Mouse (Mus musculus): ENCODE data around the gene Slc29a1. TPM values are rescaled to one million over a fixed set of nuclear protein-coding genes. Genes with fewer than 3 reads are reported as not detected.

Gene Slc29a1
- polyA plus RNA-seq, 1 experiment from 2014 or later: 93.6 TPM

- DNase-seq (ENCODE audit: low spot score): no peak
- H3K4me2 ChIP-seq (ENCODE audit: low read length): no peak overlapping the region
These were observed 13.5 kb downstream of the Slc29a1 start for GRCm38 (mm10) chr17:45585725-45586448.

GRCm38 (mm10) chr17:45584939-45585678 is 14.3 kb downstream of the Slc29a1 start:
- no peaks in the 10 kb centered on the region for H3K27me3 ChIP-seq (ENCODE audit: insufficient read depth, low read length)
- H3K4me2 ChIP-seq (ENCODE audit: low read length): 0 out of 2 replicates have a peak overlapping the region, but pooled peaks have one; percentile 18
- no peaks in the 10 kb centered on the region for H3K9me3 ChIP-seq (replicated peaks; ENCODE audit: low read length)
- peak; percentile 57 for ATAC-seq (replicated peaks; ENCODE audit: low FRiP score, low read depth)
- peak overlapping the region; percentile 32; the same call in 1 of the 2 replicates for H3K9ac ChIP-seq (ENCODE audit: low read depth, low read length)
- H3K4me1 ChIP-seq (replicated peaks; ENCODE audit: insufficient read depth, low read length): peaks cover 21% of the 10 kb centered on the region
- peak; percentile 90 for TF ChIP-seq CTCF (IDR thresholded peaks at IDR 0.05; ENCODE audit: low read depth)
- H3K4me3 ChIP-seq (replicated peaks; ENCODE audit: low read depth, low read length): no peak overlapping the region
- peak; percentile 91 for DNase-seq (ENCODE audit: low spot score)
- WGBS: 17% methylated on average over 14 of the region's 14 CpGs
- H3K36me3 ChIP-seq (ENCODE audit: insufficient read depth, low read length): 0 out of 2 replicates have a peak, but pooled peaks cover 6% of the 10 kb centered on the region
- peak overlapping the region; percentile 87 for H3K27ac ChIP-seq

More at GRCm38 (mm10) chr17:45585725-45586448, 13.5 kb downstream of the Slc29a1 start:
- Histone ChIP-seq H3K9ac (ENCODE audit: low read depth, low read length) (0 out of 2 replicates have a peak overlapping the region, but pooled peaks have one; percentile 13), H3K27me3 (ENCODE audit: insufficient read depth, low read length) (no peaks in the 10 kb centered on the region), H3K36me3 (ENCODE audit: insufficient read depth, low read length) (0 out of 2 replicates have a peak, but pooled peaks cover 6% of the 10 kb centered on the region), H3K4me1 (replicated peaks; ENCODE audit: insufficient read depth, low read length) (peaks cover 20% of the 10 kb centered on the region), H3K27ac (peak overlapping the region; percentile 87), H3K9me3 (replicated peaks; ENCODE audit: low read length) (no peaks in the 10 kb centered on the region), H3K4me3 (replicated peaks; ENCODE audit: low read depth, low read length) (no peak overlapping the region)
- TF ChIP-seq CTCF (IDR thresholded peaks at IDR 0.05; ENCODE audit: low read depth): no peak
- ATAC-seq (replicated peaks; ENCODE audit: low FRiP score, low read depth): no peak
- 79% methylated on average over 23 of the region's 23 CpGs for WGBS

- Histone ChIP-seq H3K27ac (peak overlapping the region; percentile 87), H3K4me2 (ENCODE audit: low read length) (peak overlapping the region; percentile 18; the same call in 1 of the 2 replicates), H3K4me1 (replicated peaks; ENCODE audit: insufficient read depth, low read length) (peaks cover 21% of the 10 kb centered on the region), H3K4me3 (replicated peaks; ENCODE audit: low read depth, low read length) (no peak overlapping the region), H3K9ac (ENCODE audit: low read depth, low read length) (peak overlapping the region; percentile 32; the same call in 1 of the 2 replicates), H3K9me3 (replicated peaks; ENCODE audit: low read length) (no peaks in the 10 kb centered on the region), H3K36me3 (ENCODE audit: insufficient read depth, low read length) (0 out of 2 replicates have a peak, but pooled peaks cover 1% of the 10 kb centered on the region), H3K27me3 (ENCODE audit: insufficient read depth, low read length) (no peaks in the 10 kb centered on the region)
- DNase-seq (ENCODE audit: low spot score): peak; percentile 76
- WGBS: 41% methylated on average over 12 of the region's 12 CpGs
- TF ChIP-seq CTCF (IDR thresholded peaks at IDR 0.05; ENCODE audit: low read depth): no peak
- peak; percentile 19 for ATAC-seq (replicated peaks; ENCODE audit: low FRiP score, low read depth)
These were observed 15.1 kb downstream of the Slc29a1 start for GRCm38 (mm10) chr17:45584096-45584896.

GRCm38 (mm10) chr17:45582715-45583355 is 16.6 kb downstream of the Slc29a1 start:
- Histone ChIP-seq H3K9ac (ENCODE audit: low read depth, low read length) (no peak overlapping the region), H3K4me3 (replicated peaks; ENCODE audit: low read depth, low read length) (no peak overlapping the region), H3K36me3 (ENCODE audit: insufficient read depth, low read length) (no peaks in the 10 kb centered on the region), H3K4me2 (ENCODE audit: low read length) (no peak overlapping the region), H3K27ac (no peak overlapping the region), H3K27me3 (ENCODE audit: insufficient read depth, low read length) (no peaks in the 10 kb centered on the region), H3K4me1 (replicated peaks; ENCODE audit: insufficient read depth, low read length) (peaks cover 21% of the 10 kb centered on the region), H3K9me3 (replicated peaks; ENCODE audit: low read length) (no peaks in the 10 kb centered on the region)
- peak; percentile 77 for TF ChIP-seq CTCF (IDR thresholded peaks at IDR 0.05; ENCODE audit: low read depth)
- DNase-seq (ENCODE audit: low spot score) (no peak), ATAC-seq (replicated peaks; ENCODE audit: low FRiP score, low read depth) (no peak)
- WGBS: 64% methylated on average over 6 of the region's 6 CpGs

GRCm38 (mm10) chr17:45582188-45582587 is 17.2 kb downstream of the Slc29a1 start:
- no peaks in the 10 kb centered on the region for H3K9me3 ChIP-seq (replicated peaks; ENCODE audit: low read length)
- WGBS: 94% methylated on average over 6 of the region's 6 CpGs
- DNase-seq (ENCODE audit: low spot score): no peak
- H3K36me3 ChIP-seq (ENCODE audit: insufficient read depth, low read length): no peaks in the 10 kb centered on the region
- H3K4me3 ChIP-seq (replicated peaks; ENCODE audit: low read depth, low read length): no peak overlapping the region
- no peak for ATAC-seq (replicated peaks; ENCODE audit: low FRiP score, low read depth)
- H3K27ac ChIP-seq: no peak overlapping the region
- H3K4me1 ChIP-seq (replicated peaks; ENCODE audit: insufficient read depth, low read length): peaks cover 21% of the 10 kb centered on the region
- H3K4me2 ChIP-seq (ENCODE audit: low read length): no peak overlapping the region
- H3K9ac ChIP-seq (ENCODE audit: low read depth, low read length): no peak overlapping the region
- H3K27me3 ChIP-seq (ENCODE audit: insufficient read depth, low read length): no peaks in the 10 kb centered on the region
- no peak for TF ChIP-seq CTCF (IDR thresholded peaks at IDR 0.05; ENCODE audit: low read depth)
